ENCODE assay signal across 32 mouse cellular contexts in the genomic region with DNA sequence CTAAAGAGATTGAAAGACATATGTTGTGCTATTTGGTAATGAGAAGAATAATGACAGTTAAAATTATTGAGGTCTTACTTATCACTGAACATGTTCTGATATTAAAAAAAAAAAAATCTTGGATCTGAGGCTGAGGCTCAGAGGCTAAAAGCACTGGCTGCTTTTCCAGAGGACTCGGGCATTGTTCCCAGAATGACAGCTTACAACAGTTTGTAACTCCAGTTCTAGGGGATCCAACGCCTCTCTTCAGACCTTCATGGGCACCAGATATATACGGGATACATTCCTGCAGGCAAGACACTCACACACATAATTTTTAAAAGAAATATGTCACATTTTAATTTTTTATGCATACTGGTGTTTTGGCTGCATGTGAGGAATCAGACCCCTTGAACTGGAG. TPM values are rescaled to one million over a fixed set of nuclear protein-coding genes. Genes with fewer than 3 reads are reported as not detected.
DNase-seq lines count a peak whose midpoint lies in the region; ATAC-seq and TF ChIP-seq lines count a peak whose summit lies in the region.
"Had no signal": no experiment of that assay in that cellular context is flagged by ENCODE, and none has a peak within 500 bp of the region (broad histone marks: within the 10 kb centered on the region; RNA-seq: fewer than 3 reads in every experiment).

No protein-coding gene starts in this region.

- no peaks in the 10 kb centered on the region for H3K27me3 ChIP-seq in heart, embryonic 10.5 days (ENCODE audit: insufficient read depth, poor library complexity, severe bottlenecking)
- no peaks in the 10 kb centered on the region; the same call in 1 of the 2 replicates for H3K27me3 ChIP-seq in lung, embryonic 16.5 days (ENCODE audit: control insufficient read depth, insufficient read depth, low read depth, low read length)
- H3K27me3 ChIP-seq in thymus, adult 2 months (ENCODE audit: control insufficient read depth, insufficient read depth, low read length) = no peaks in the 10 kb centered on the region
- H3K27me3 ChIP-seq: heart, embryonic 13.5 days; limb, embryonic 15.5 days; neural tube, embryonic 13.5 days; stomach, embryonic 15.5 days had no signal

- no peak for TF ChIP-seq POLR2A in thymus, adult 2 months (IDR thresholded peaks at IDR 0.05; ENCODE audit: control insufficient read depth, extremely low read depth, insufficient read depth, low read length, poor library complexity)

- 77% methylated on average over 3 of the region's 3 CpGs for WGBS in heart, embryonic 10.5 days
- 51% methylated on average over 3 of the region's 3 CpGs for WGBS in lung, embryonic 16.5 days
- 91% methylated on average over 3 of the region's 3 CpGs for WGBS in thymus, adult 2 months

- H3K4me1 ChIP-seq in heart, embryonic 10.5 days = no peaks in the 10 kb centered on the region
- 0 out of 2 replicates have a peak, but pooled peaks cover 2% of the 10 kb centered on the region for H3K4me1 ChIP-seq in lung, embryonic 16.5 days (replicated peaks; ENCODE audit: control insufficient read depth, insufficient read depth, low read length)
- H3K4me1 ChIP-seq in thymus, adult 2 months (replicated peaks; ENCODE audit: control insufficient read depth, insufficient read depth, low read length) = no peaks in the 10 kb centered on the region
- H3K4me1 ChIP-seq: forebrain, embryonic 10.5 days; heart, embryonic 13.5 days; hindbrain, embryonic 10.5 days; limb, embryonic 15.5 days; midbrain, embryonic 10.5 days; stomach, embryonic 15.5 days had no signal

- H3K36me3 ChIP-seq in heart, embryonic 10.5 days = no peaks in the 10 kb centered on the region
- H3K36me3 ChIP-seq in lung, embryonic 16.5 days (ENCODE audit: control insufficient read depth, insufficient read depth, low read length) = no peaks in the 10 kb centered on the region
- no peaks in the 10 kb centered on the region for H3K36me3 ChIP-seq in thymus, adult 2 months (ENCODE audit: control insufficient read depth, insufficient read depth, low read length)
- H3K36me3 ChIP-seq: forebrain, embryonic 10.5 days; heart, embryonic 13.5 days; hindbrain, embryonic 10.5 days; limb, embryonic 15.5 days; midbrain, embryonic 10.5 days; stomach, embryonic 15.5 days had no signal

- no peak overlapping the region for H3K4me3 ChIP-seq in heart, embryonic 10.5 days
- H3K4me3 ChIP-seq in lung, embryonic 16.5 days (ENCODE audit: low read length) = no peak overlapping the region
- no peak overlapping the region for H3K4me3 ChIP-seq in thymus, adult 2 months (ENCODE audit: control insufficient read depth, insufficient read depth, low read length)
- H3K4me3 ChIP-seq: forebrain, embryonic 10.5 days; heart, embryonic 13.5 days; hindbrain, embryonic 10.5 days; left cerebral cortex, adult 2 months; limb, embryonic 15.5 days; midbrain, embryonic 10.5 days; myocyte; neural tube, embryonic 13.5 days; stomach, embryonic 15.5 days had no signal

- H3K27ac ChIP-seq in heart, embryonic 10.5 days = no peak overlapping the region
- peak overlapping the region; percentile 22; the same call in 1 of the 2 replicates for H3K27ac ChIP-seq in lung, embryonic 16.5 days (ENCODE audit: low read length)
- no peak overlapping the region for H3K27ac ChIP-seq in thymus, adult 2 months (ENCODE audit: control insufficient read depth, insufficient read depth, low read length)
- H3K27ac ChIP-seq: forebrain, embryonic 10.5 days; heart, embryonic 13.5 days; hindbrain, embryonic 10.5 days; hindbrain, postnatal 0 days; left cerebral cortex, adult 2 months; limb, embryonic 15.5 days; liver, embryonic 14.5 days; midbrain, embryonic 10.5 days; neural tube, embryonic 13.5 days; stomach, embryonic 15.5 days had no signal

- H3K9ac ChIP-seq in lung, embryonic 16.5 days (ENCODE audit: low read length) = no peak overlapping the region
- H3K9ac ChIP-seq: forebrain, postnatal 0 days; heart, embryonic 13.5 days; limb, embryonic 15.5 days; liver, embryonic 14.5 days; neural tube, embryonic 13.5 days; stomach, embryonic 15.5 days had no signal

- no peaks in the 10 kb centered on the region for H3K9me3 ChIP-seq in heart, embryonic 10.5 days
- no peaks in the 10 kb centered on the region for H3K9me3 ChIP-seq in lung, embryonic 16.5 days (ENCODE audit: control insufficient read depth, low read length)
- H3K9me3 ChIP-seq: forebrain, embryonic 10.5 days; heart, embryonic 13.5 days; hindbrain, embryonic 10.5 days; limb, embryonic 15.5 days; midbrain, embryonic 10.5 days; neural tube, embryonic 13.5 days; stomach, embryonic 15.5 days had no signal

- ATAC-seq in lung, embryonic 16.5 days (ENCODE audit: low read depth) = peak; percentile 80
- ATAC-seq: activated CD4-positive, CD25-positive, alpha-beta regulatory T cell, adult 4 months; forebrain, postnatal 0 days; hindbrain, postnatal 0 days; intestine, embryonic 16.5 days; midbrain, embryonic 16.5 days had no signal

- peak; percentile 23 to 25 for DNase-seq in cerebellum, postnatal 10 days
- no peak for DNase-seq in cerebellum, adult 8-10 months
- DNase-seq in heart, postnatal 14 days = peak; percentile 19 to 51
- no peak for DNase-seq in heart, embryonic 10.5 days (ENCODE audit: low spot score)
- DNase-seq in lung, adult 18-20 months = no peak
- DNase-seq in lung, postnatal 36 days = peak; percentile 42
- no peak for DNase-seq in thymus, adult 2 months
- DNase-seq: adrenal gland, postnatal 10 days; cerebellum, adult 9-10 months; forebrain, postnatal 0 days; gastrocnemius, postnatal 25 days; kidney, adult 9 months; kidney, postnatal 25 days; left cerebral cortex, postnatal 4 days; right cerebral cortex, adult 18-20 months; right cerebral cortex, postnatal 4 days; thymus, postnatal 36 days had no signal

- no peak overlapping the region for H3K4me2 ChIP-seq in lung, embryonic 16.5 days (ENCODE audit: low read depth, low read length)
- H3K4me2 ChIP-seq: heart, embryonic 13.5 days; limb, embryonic 15.5 days; neural tube, embryonic 13.5 days; stomach, embryonic 15.5 days had no signal

- intact Hi-C loops in heart, postnatal 14 days (cut with DNase I) = no loop called here

- no peak for TF ChIP-seq CTCF in thymus, adult 2 months (IDR thresholded peaks at IDR 0.05; ENCODE audit: borderline replicate concordance, control insufficient read depth, extremely low read depth, insufficient read depth, low read length, poor library complexity)

RNA-seq across cellular contexts. Expression of gene Ago4, which starts 7.1 kb away (rescaled TPM):
- 1 to 10 TPM; 5.4 to 5.5 TPM for total RNA-seq in heart, postnatal 14 days (2021)
- polyA plus RNA-seq in heart, embryonic 10.5 days (2016; fragmentation: Nextera tagmentation; extraction: Ambion mirVana) = 0.64 and 0.65 TPM in 2 replicates
- 3.8 and 4.0 TPM in 2 replicates for polyA plus RNA-seq in lung, embryonic 16.5 days (2015; fragmentation: Nextera tagmentation; extraction: Ambion mirVana)
- 0.48 and 0.62 TPM in 2 replicates for polyA plus RNA-seq in thymus, adult 2 months (2012; rRNA removed)

RNA-seq across cellular contexts. Expression of gene Clspn, which starts 30.6 kb away (rescaled TPM):
- 1 to 10 TPM; 1.9 to 4.6 TPM for total RNA-seq in heart, postnatal 14 days (2021)
- polyA plus RNA-seq in heart, embryonic 10.5 days (2016; fragmentation: Nextera tagmentation; extraction: Ambion mirVana) = 28.8 and 34.0 TPM in 2 replicates
- 37.5 and 41.3 TPM in 2 replicates for polyA plus RNA-seq in lung, embryonic 16.5 days (2015; fragmentation: Nextera tagmentation; extraction: Ambion mirVana)
- 8.1 and 11.4 TPM in 2 replicates for polyA plus RNA-seq in thymus, adult 2 months (2012; rRNA removed)

RNA-seq across cellular contexts. Expression of gene Ago1, which starts 57.8 kb away (rescaled TPM):
- 10 to 100 TPM; 15.0 to 15.6 TPM for total RNA-seq in heart, postnatal 14 days (2021)
- polyA plus RNA-seq in heart, embryonic 10.5 days (2016; fragmentation: Nextera tagmentation; extraction: Ambion mirVana) = 2.4 and 3.4 TPM in 2 replicates
- 6.3 and 6.4 TPM in 2 replicates for polyA plus RNA-seq in lung, embryonic 16.5 days (2015; fragmentation: Nextera tagmentation; extraction: Ambion mirVana)
- 46.4 and 57.0 TPM in 2 replicates for polyA plus RNA-seq in thymus, adult 2 months (2012; rRNA removed)

Comparison
In these comparisons a context has a peak if more than half of its experiments do, and no peak if none do; other contexts are left out.
1. DNase-seq: peak in cerebellum, postnatal 10 days (2 of 2), heart, postnatal 14 days (2 of 2) and lung, postnatal 36 days (single experiment); none in cerebellum, adult 8-10 months (single experiment), heart, embryonic 10.5 days (single experiment), lung, adult 18-20 months (0 of 2) and thymus, adult 2 months (single experiment).